Mouse (Mus musculus): ENCODE data around the gene Pphln1.

GRCm38 (mm10) chr15:93503201-93503745 lies 105.1 kb downstream of the Pphln1 start:
- TF ChIP-seq CTCF (IDR thresholded peaks at IDR 0.05; ENCODE audit: insufficient read depth, low read depth, low read length), result no peak
- no peak for TF ChIP-seq POLR2A (IDR thresholded peaks at IDR 0.05; ENCODE audit: insufficient read depth, low read depth, low read length)

Measured in olfactory bulb, adult 2 months (tissue).